20 mouse cellular contexts compared by ENCODE assay signal in genomic region chr17:78227211-78227610, GRCm38 (mm10).
"Had no signal": no experiment of that assay in that cellular context is flagged by ENCODE, and none has a peak within 500 bp of the region (broad histone marks: within the 10 kb centered on the region; RNA-seq: fewer than 3 reads in every experiment).

No protein-coding gene starts in this region.

- H3K9me3 ChIP-seq: liver, embryonic 12.5 days; liver, embryonic 15.5 days; lung, embryonic 15.5 days; megakaryocyte, embryonic 14.5 days; midbrain, embryonic 10.5 days; midbrain, embryonic 13.5 days; neural tube, embryonic 13.5 days had no signal

- H3K27me3 ChIP-seq: liver, embryonic 12.5 days; liver, embryonic 15.5 days; megakaryocyte, embryonic 14.5 days; midbrain, embryonic 13.5 days; neural tube, embryonic 13.5 days had no signal

- H3K27ac ChIP-seq: liver, embryonic 12.5 days; liver, embryonic 15.5 days; lung, embryonic 15.5 days; midbrain, embryonic 10.5 days; midbrain, embryonic 13.5 days; neural tube, embryonic 13.5 days; stomach, postnatal 0 days had no signal

- H3K4me3 ChIP-seq: liver, embryonic 12.5 days; liver, embryonic 15.5 days; lung, embryonic 15.5 days; megakaryocyte, embryonic 14.5 days; midbrain, embryonic 10.5 days; midbrain, embryonic 13.5 days; myocyte; neural tube, embryonic 13.5 days had no signal

- H3K4me1 ChIP-seq: liver, embryonic 15.5 days had no signal

- ATAC-seq: liver, embryonic 12.5 days; midbrain, embryonic 13.5 days; midbrain, embryonic 16.5 days had no signal

- H3K9ac ChIP-seq: liver, embryonic 12.5 days; liver, embryonic 15.5 days; lung, embryonic 15.5 days; midbrain, embryonic 13.5 days; neural tube, embryonic 13.5 days had no signal

- H3K36me3 ChIP-seq: liver, embryonic 12.5 days; liver, embryonic 15.5 days; lung, embryonic 15.5 days; midbrain, embryonic 10.5 days; midbrain, embryonic 13.5 days; neural tube, embryonic 13.5 days had no signal

- H3K4me2 ChIP-seq: liver, embryonic 12.5 days; liver, embryonic 15.5 days; lung, embryonic 15.5 days; midbrain, embryonic 13.5 days; neural tube, embryonic 13.5 days had no signal

- DNase-seq: kidney, adult 18-20 months; kidney, adult 9 months; kidney, postnatal 14 days; kidney, postnatal 4 days; liver; lung, adult 18-20 months; lung, postnatal 10 days; lung, postnatal 36 days; right cerebral cortex, postnatal 4 days; thymus, postnatal 25 days had no signal
